Mouse (Mus musculus) C2C12 (cell line): Measurements from ENCODE around the gene 4930432K21Rik.

Source experiments
- CTCF ChIP-seq: IDR thresholded peaks from one replicate; pipeline ENCODE4 v1.5.1; 2011; ENCODE audit not compliant: control insufficient read depth, insufficient read depth, insufficient read length
- MAX ChIP-seq: IDR thresholded peaks from one replicate; pipeline ENCODE4 v1.6.1; 2011; ENCODE audit warnings: mild to moderate bottlenecking, control low read depth
- MYOD1 ChIP-seq: IDR thresholded peaks from one replicate; pipeline ENCODE4 v1.6.1; 2011; ENCODE audit warnings: low read depth; ENCODE audit not compliant: control insufficient read depth, insufficient read length
- MYOG ChIP-seq: IDR thresholded peaks from one replicate; pipeline ENCODE4 v1.6.1; 2011; ENCODE audit not compliant: control insufficient read depth, insufficient read length; ENCODE audit errors: extremely low read depth
- USF1 ChIP-seq: IDR thresholded peaks from one replicate; pipeline ENCODE4 v1.6.1; 2011; ENCODE audit warnings: low read depth, mild to moderate bottlenecking, control low read depth, moderate library complexity

- TF ChIP-seq CTCF (no peak), USF1 (peak; percentile 68), MYOD1 (no peak), MYOG (no peak), MAX (no peak)
These were observed 10.0 kb upstream of the 4930432K21Rik start for GRCm38 (mm10) chr8:84137848-84138247.
